Mouse (Mus musculus): ENCODE measurements around the gene Ang5. TPM values are rescaled to one million over a fixed set of nuclear protein-coding genes. Genes with fewer than 3 reads are reported as not detected.

Ang5 gene
- total RNA-seq, 1 experiment from 2014 or later: not detected

Other genes starting within 250 kb of the Ang5 start
- not detected in 3 replicates for gene Gm16506, start 229.6 kb upstream of the Ang5 start, total RNA-seq (2017)
- not detected in 3 replicates for gene Gm6526, start 209.2 kb upstream of the Ang5 start, total RNA-seq (2017)
- not detected in 3 replicates for gene Gm8180, start 172.3 kb upstream of the Ang5 start, total RNA-seq (2017)
- gene Ear1, start 81.6 kb upstream of the Ang5 start, total RNA-seq (2017): 4.8 to 10.8 TPM in 2 of 3 replicates, not detected in the other
- gene Ear10, start 33.5 kb upstream of the Ang5 start, total RNA-seq (2017): not detected in 3 replicates
- gene Gm8113, start 31.7 kb upstream of the Ang5 start, total RNA-seq (2017): 0.48 to 0.75 TPM in 2 of 3 replicates, not detected in the other
- not detected in 3 replicates for gene Ang6, start 45.2 kb downstream of the Ang5 start, total RNA-seq (2017)
- 1,412 to 3,555 TPM (median 3,137 TPM) in 3 replicates for gene Ear2, start 145.6 kb downstream of the Ang5 start, total RNA-seq (2017)
- gene Gm3327, start 166.8 kb downstream of the Ang5 start, total RNA-seq (2017): not detected in 3 replicates
- gene Gm8212, start 240.6 kb downstream of the Ang5 start, total RNA-seq (2017): not detected in 3 replicates

Data from monocyte, adult 5-6 weeks (primary cell).